Mouse (Mus musculus) C2C12 (cell line): ENCODE measurements around the gene Asrgl1.

ENCODE experiments used
- CTCF ChIP-seq: IDR thresholded peaks from one replicate; pipeline ENCODE4 v1.5.1; 2011; ENCODE audit not compliant: control insufficient read depth, insufficient read depth, insufficient read length
- MAX ChIP-seq: IDR thresholded peaks from one replicate; pipeline ENCODE4 v1.6.1; 2011; ENCODE audit warnings: mild to moderate bottlenecking, control low read depth
- MYOG ChIP-seq: IDR thresholded peaks from one replicate; pipeline ENCODE4 v1.6.1; 2011; ENCODE audit not compliant: control insufficient read depth, insufficient read length; ENCODE audit errors: extremely low read depth
- USF1 ChIP-seq: IDR thresholded peaks from one replicate; pipeline ENCODE4 v1.6.1; 2011; ENCODE audit warnings: low read depth, mild to moderate bottlenecking, control low read depth, moderate library complexity

DNA sequence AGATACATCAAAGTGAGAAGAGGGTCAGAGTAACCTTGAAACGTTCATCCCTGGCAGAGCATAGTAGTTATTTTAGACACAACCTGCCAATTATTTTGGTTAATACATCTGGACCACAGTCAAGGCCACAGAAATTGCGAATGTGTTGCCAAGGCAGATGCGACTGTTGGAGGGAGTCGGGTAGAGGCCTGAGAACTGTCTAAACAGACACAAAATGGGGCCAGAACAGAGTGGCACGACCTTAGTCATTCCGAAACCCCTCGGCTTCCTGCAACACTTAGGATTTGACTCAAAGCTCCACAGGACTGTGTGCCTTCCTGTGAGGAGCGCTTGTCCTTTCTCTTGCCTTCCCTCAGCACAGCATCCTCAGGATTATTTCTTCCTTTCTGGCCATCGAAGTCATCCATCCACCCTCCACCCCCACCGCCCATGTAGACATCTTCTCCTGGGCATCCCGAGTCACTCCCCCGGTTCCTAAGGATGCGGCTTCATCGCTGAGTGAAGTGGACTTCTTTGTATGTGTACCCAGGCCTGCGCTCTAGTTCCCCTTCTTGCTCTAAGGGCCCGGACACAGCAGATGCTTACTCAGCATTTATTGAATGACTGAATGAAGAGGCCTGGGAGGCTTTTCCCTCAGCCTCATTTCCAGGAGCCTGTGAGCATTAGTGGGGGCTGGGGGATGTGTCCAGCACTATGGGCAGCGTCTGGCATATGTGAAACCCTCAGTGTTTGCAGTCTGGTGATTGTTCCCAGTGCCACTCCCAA lies 35.0 kb downstream of the Asrgl1 start:
- TF ChIP-seq CTCF (no peak), MAX (no peak), USF1 (no peak), MYOG (no peak)
